Mouse (Mus musculus) kidney, embryonic 16.5 days (tissue): ENCODE results near the gene Rsad1. TPM values are rescaled to one million over a fixed set of nuclear protein-coding genes. Genes with fewer than 3 reads are reported as not detected.

Source experiments
- ATAC-seq: fragments of 200-750 bp; cut with Nextera tagmentation; 2 replicates; pipeline ENCODE4 v1.8.0; 2017; ENCODE audit warnings: moderate TSS enrichment; ENCODE audit not compliant: low FRiP score, low TSS enrichment
- H3K27ac ChIP-seq: fragments of 300-500 bp; sonication (generic); 2 replicates; pipeline ENCODE4 v1.5.1; 2014; ENCODE audit warnings: low read length
- H3K27me3 ChIP-seq: fragments of 300-500 bp; sonication (generic); 2 replicates; pipeline ENCODE4 v1.6.1; 2014; ENCODE audit warnings: low read length, control low read depth, mixed read lengths; ENCODE audit not compliant: insufficient read depth
- H3K36me3 ChIP-seq: fragments of 300-500 bp; sonication (generic); 2 replicates; pipeline ENCODE4 v1.6.1; 2014; ENCODE audit warnings: low read length, control low read depth, mixed read lengths; ENCODE audit not compliant: insufficient read depth
- H3K4me1 ChIP-seq: fragments of 300-500 bp; sonication (generic); 2 replicates; pipeline ENCODE4 v1.6.1; 2014; ENCODE audit warnings: low read length, control low read depth, mixed read lengths; ENCODE audit not compliant: insufficient read depth
- H3K4me2 ChIP-seq: fragments of 300-500 bp; sonication (generic); replicated peaks from 2 replicates; pipeline ENCODE4 v1.6.1; 2014; ENCODE audit warnings: low read depth, low read length
- H3K4me3 ChIP-seq: fragments of 300-500 bp; sonication (generic); 2 replicates; pipeline ENCODE4 v1.5.1; 2014; ENCODE audit warnings: mild to moderate bottlenecking, low read length
- H3K9ac ChIP-seq: fragments of 300-500 bp; sonication (generic); replicated peaks from 2 replicates; pipeline ENCODE4 v1.6.1; 2014; ENCODE audit warnings: low read length
- H3K9me3 ChIP-seq: fragments of 300-500 bp; sonication (generic); 2 replicates; pipeline ENCODE4 v1.6.1; 2016; ENCODE audit warnings: low read length, control low read depth
- WGBS: fragments of 180-500 bp; shearing (Covaris S2); extraction: QIAGEN DNeasy Blood & Tissue Kit; methylation state at CpG from one replicate; pipeline ENCODE4 v1.1.7; 2014; 5-methylcytosine and 5-hydroxymethylcytosine counted together
- polyA plus RNA-seq: library from polyadenylated mRNA; unstranded; fragments of >200 nt; fragmentation: Nextera tagmentation; extraction: Ambion mirVana; gene quantifications from 2 replicates; pipeline ENCODE4 v1.2.1, GENCODE M21; 2015

Rsad1 gene
- polyA plus RNA-seq = 4.3 and 6.1 TPM in 2 replicates

GRCm38 (mm10) chr11:94548888-94549690, at the start of gene Rsad1:
Gene Rsad1, minus strand, starts transcription at chr11:94549255.
- no peaks in the 10 kb centered on the region for H3K27me3 ChIP-seq
- 2% methylated on average over 49 of the region's 49 CpGs for WGBS
- peaks cover 9% of the 10 kb centered on the region for H3K4me1 ChIP-seq
- peak; percentile 92 for ATAC-seq
- no peaks in the 10 kb centered on the region for H3K9me3 ChIP-seq
- peak within 1 kb of the TSS; percentile 75 for H3K4me2 ChIP-seq
- peak within 1 kb of the TSS; percentile 81 for H3K9ac ChIP-seq
- 0 out of 2 replicates have a peak, but pooled peaks cover 6% of the 10 kb centered on the region for H3K36me3 ChIP-seq
- H3K4me3 ChIP-seq = peak within 1 kb of the TSS; percentile 65
- H3K27ac ChIP-seq = peak within 1 kb of the TSS; percentile 90

DNA sequence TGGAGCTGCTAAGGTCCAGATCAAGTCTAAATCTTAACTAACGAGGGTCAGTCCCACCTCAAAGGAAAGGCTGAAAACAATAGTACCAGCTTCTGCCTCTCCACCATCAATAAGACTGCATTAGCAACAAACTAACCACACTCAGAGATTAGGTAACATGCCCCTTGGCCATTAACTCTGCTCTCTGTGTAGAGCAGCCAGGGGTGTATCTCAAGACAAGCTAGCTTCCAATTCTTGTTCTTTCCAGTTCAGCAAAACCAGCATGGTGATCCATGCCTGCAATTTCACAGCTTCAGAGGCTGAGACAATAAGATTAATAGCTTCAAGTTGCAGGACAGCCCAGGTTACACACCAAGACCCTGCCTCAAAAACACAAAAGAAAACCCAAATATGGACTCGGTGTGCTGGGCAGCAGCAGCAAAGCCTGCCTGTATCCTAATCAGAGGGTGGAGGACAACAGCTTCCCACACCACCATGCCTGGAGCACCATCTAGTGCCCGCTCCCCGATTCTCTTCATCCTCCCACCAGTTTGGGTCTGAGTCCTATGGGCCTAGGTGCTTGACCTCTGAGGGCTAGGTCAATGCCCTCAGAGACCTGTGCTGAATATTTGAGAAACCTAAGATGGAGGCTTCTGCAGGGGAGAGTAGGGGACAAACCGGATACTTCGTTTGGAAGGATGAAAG, 49.5 kb upstream of the Rsad1 start:
- Histone ChIP-seq H3K9me3 (no peaks in the 10 kb centered on the region), H3K4me1 (peaks cover 22% of the 10 kb centered on the region), H3K36me3 (no peaks in the 10 kb centered on the region), H3K27me3 (no peaks in the 10 kb centered on the region), H3K4me3 (no peak overlapping the region), H3K4me2 (no peak overlapping the region), H3K27ac (no peak overlapping the region), H3K9ac (no peak overlapping the region)
- 46% methylated on average over 6 of the region's 6 CpGs for WGBS
- ATAC-seq = no peak

DNA sequence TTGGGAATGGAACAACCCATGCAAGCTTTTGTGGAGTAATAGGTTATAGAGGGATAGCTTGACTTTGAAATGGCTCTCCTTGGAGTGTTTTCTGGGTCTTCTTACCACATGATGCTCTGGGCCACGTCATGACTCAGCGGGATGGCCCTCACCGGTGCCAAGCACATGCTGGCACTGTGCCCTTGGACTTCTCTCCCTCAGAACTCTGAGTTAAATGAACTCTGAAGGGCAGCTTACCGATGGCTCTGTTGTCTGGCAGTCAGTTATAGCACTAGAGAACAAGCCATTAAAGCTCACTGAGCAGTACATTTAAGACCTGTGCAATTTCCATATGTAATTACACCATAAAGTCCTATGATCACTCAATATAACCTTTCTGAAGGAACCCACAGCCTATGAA, 48.3 kb upstream of the Rsad1 start:
- H3K27me3 ChIP-seq = no peaks in the 10 kb centered on the region
- 66% methylated on average over 4 of the region's 4 CpGs for WGBS
- no peaks in the 10 kb centered on the region for H3K9me3 ChIP-seq
- no peak overlapping the region for H3K4me3 ChIP-seq
- no peak overlapping the region for H3K4me2 ChIP-seq
- no peak overlapping the region for H3K27ac ChIP-seq
- H3K4me1 ChIP-seq = peaks cover 18% of the 10 kb centered on the region
- no peak for ATAC-seq
- no peaks in the 10 kb centered on the region for H3K36me3 ChIP-seq
- H3K9ac ChIP-seq = no peak overlapping the region

GRCm38 (mm10) chr11:94596311-94596852, 47.3 kb upstream of the Rsad1 start:
- no peaks in the 10 kb centered on the region for H3K27me3 ChIP-seq
- no peaks in the 10 kb centered on the region for H3K9me3 ChIP-seq
- no peak overlapping the region for H3K27ac ChIP-seq
- 69% methylated on average over 7 of the region's 7 CpGs for WGBS
- no peaks in the 10 kb centered on the region for H3K36me3 ChIP-seq
- no peak for ATAC-seq
- no peak overlapping the region for H3K4me3 ChIP-seq
- H3K4me1 ChIP-seq = peaks cover 21% of the 10 kb centered on the region
- H3K9ac ChIP-seq = no peak overlapping the region
- H3K4me2 ChIP-seq = no peak overlapping the region

- 58% methylated on average over 6 of the region's 6 CpGs for WGBS
- Histone ChIP-seq H3K4me2 (no peak overlapping the region), H3K4me3 (no peak overlapping the region), H3K27me3 (no peaks in the 10 kb centered on the region), H3K27ac (no peak overlapping the region), H3K9me3 (no peaks in the 10 kb centered on the region), H3K36me3 (0 out of 2 replicates have a peak, but pooled peaks cover 6% of the 10 kb centered on the region), H3K4me1 (peaks cover 19% of the 10 kb centered on the region), H3K9ac (no peak overlapping the region)
- ATAC-seq = no peak
These were observed 38.5 kb upstream of the Rsad1 start for GRCm38 (mm10) chr11:94587511-94587910.

- 89% methylated on average over 9 of the region's 9 CpGs for WGBS
- no peak for ATAC-seq
- Histone ChIP-seq H3K27ac (no peak overlapping the region), H3K4me1 (no peaks in the 10 kb centered on the region), H3K9me3 (no peaks in the 10 kb centered on the region), H3K27me3 (no peaks in the 10 kb centered on the region), H3K4me3 (no peak overlapping the region), H3K9ac (no peak overlapping the region), H3K36me3 (0 out of 2 replicates have a peak, but pooled peaks cover 6% of the 10 kb centered on the region), H3K4me2 (no peak overlapping the region)
These were observed 36.0 kb upstream of the Rsad1 start for GRCm38 (mm10) chr11:94585091-94585490.

DNA sequence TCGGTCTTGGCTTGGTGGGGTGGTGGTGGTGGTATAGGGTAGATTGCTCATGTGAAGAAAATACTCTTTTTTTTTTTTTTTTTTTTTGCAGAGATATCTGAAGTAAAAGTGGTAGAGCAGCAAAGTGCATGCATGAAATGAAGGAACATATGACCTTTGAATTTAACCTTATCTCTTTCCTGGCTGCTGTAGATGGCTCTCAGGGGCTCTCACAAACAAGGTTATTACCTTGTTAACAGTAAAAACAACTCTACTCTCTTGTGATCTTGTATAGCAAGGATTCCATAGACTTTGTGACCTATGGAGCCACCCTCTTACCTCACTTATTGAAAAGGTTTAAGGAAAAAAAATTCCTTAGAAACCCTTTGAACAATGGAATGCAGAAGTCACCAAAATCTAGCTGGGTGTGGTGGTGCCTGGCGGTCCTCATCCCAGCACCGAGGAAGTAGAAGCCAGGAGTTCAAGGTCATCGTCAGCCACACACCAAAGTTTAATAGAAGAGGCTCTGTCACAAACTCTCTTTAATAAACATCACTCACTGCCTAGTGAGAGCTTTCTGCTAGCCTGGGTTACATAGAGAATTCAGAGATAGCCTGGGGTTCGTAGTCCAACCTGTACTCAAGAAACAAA, 31.2 kb upstream of the Rsad1 start:
- 0 out of 2 replicates have a peak, but pooled peaks cover under 1% of the 10 kb centered on the region for H3K36me3 ChIP-seq
- no peaks in the 10 kb centered on the region for H3K4me1 ChIP-seq
- no peak overlapping the region for H3K27ac ChIP-seq
- 88% methylated on average over 5 of the region's 5 CpGs for WGBS
- H3K9me3 ChIP-seq = no peaks in the 10 kb centered on the region
- H3K9ac ChIP-seq = no peak overlapping the region
- H3K4me3 ChIP-seq = no peak overlapping the region
- no peaks in the 10 kb centered on the region for H3K27me3 ChIP-seq
- ATAC-seq = no peak
- H3K4me2 ChIP-seq = no peak overlapping the region

GRCm38 (mm10) chr11:94576361-94576760, 27.3 kb upstream of the Rsad1 start:
- Histone ChIP-seq H3K9me3 (no peaks in the 10 kb centered on the region), H3K4me2 (no peak overlapping the region), H3K27ac (no peak overlapping the region), H3K9ac (no peak overlapping the region), H3K4me3 (no peak overlapping the region), H3K27me3 (no peaks in the 10 kb centered on the region), H3K36me3 (no peaks in the 10 kb centered on the region), H3K4me1 (no peaks in the 10 kb centered on the region)
- no peak for ATAC-seq
- 72% methylated on average over 9 of the region's 9 CpGs for WGBS

- Histone ChIP-seq H3K4me3 (no peak overlapping the region), H3K27ac (no peak overlapping the region), H3K9ac (no peak overlapping the region), H3K27me3 (no peaks in the 10 kb centered on the region), H3K36me3 (no peaks in the 10 kb centered on the region), H3K9me3 (no peaks in the 10 kb centered on the region), H3K4me1 (no peaks in the 10 kb centered on the region), H3K4me2 (no peak overlapping the region)
- no peak for ATAC-seq
- WGBS = 74% methylated on average over 2 of the region's 2 CpGs
These were observed 26.0 kb upstream of the Rsad1 start for GRCm38 (mm10) chr11:94575036-94575435.
